Mouse (Mus musculus) hindbrain, embryonic 16.5 days (tissue): ENCODE measurements around the gene Prcd. TPM values are rescaled to one million over a fixed set of nuclear protein-coding genes. Genes with fewer than 3 reads are reported as not detected.

Experiments
- ATAC-seq: fragments of 200-750 bp; cut with Nextera tagmentation; 2 replicates; pipeline ENCODE4 v1.8.0; 2017; ENCODE audit warnings: moderate TSS enrichment, moderate library complexity
- H3K27ac ChIP-seq: fragments of 300-500 bp; sonication (generic); 2 replicates; pipeline ENCODE4 v1.5.1; 2014; ENCODE audit warnings: low read depth, mild to moderate bottlenecking, control low read depth, low read length, moderate library complexity
- H3K27me3 ChIP-seq: fragments of 300-500 bp; sonication (generic); replicated peaks from 2 replicates; pipeline ENCODE4 v1.6.1; 2014; ENCODE audit warnings: low read length; ENCODE audit not compliant: control insufficient read depth, insufficient read depth
- H3K36me3 ChIP-seq: fragments of 300-500 bp; sonication (generic); 2 replicates; pipeline ENCODE4 v1.6.1; 2014; ENCODE audit warnings: mild to moderate bottlenecking, low read length, moderate library complexity, mixed read lengths; ENCODE audit not compliant: control insufficient read depth, insufficient read depth
- H3K4me1 ChIP-seq: fragments of 300-500 bp; sonication (generic); 2 replicates; pipeline ENCODE4 v1.6.1; 2014; ENCODE audit warnings: low read depth, low read length; ENCODE audit not compliant: control insufficient read depth, insufficient read depth
- H3K4me2 ChIP-seq: fragments of 300-500 bp; sonication (generic); 2 replicates; pipeline ENCODE4 v1.6.1; 2014; ENCODE audit warnings: mild to moderate bottlenecking, low read length, control low read depth, moderate library complexity
- H3K4me3 ChIP-seq: fragments of 300-500 bp; sonication (generic); 2 replicates; pipeline ENCODE4 v1.5.1; 2014; ENCODE audit warnings: mild to moderate bottlenecking, low read length, control low read depth, moderate library complexity
- H3K9ac ChIP-seq: fragments of 300-500 bp; sonication (generic); 2 replicates; pipeline ENCODE4 v1.6.1; 2014; ENCODE audit warnings: low read depth, mild to moderate bottlenecking, control low read depth, low read length, moderate library complexity
- H3K9me3 ChIP-seq: fragments of 300-500 bp; sonication (generic); 2 replicates; pipeline ENCODE4 v1.6.1; 2014; ENCODE audit warnings: mild to moderate bottlenecking, low read length, moderate library complexity; ENCODE audit not compliant: control insufficient read depth
- WGBS: fragments of 180-500 bp; shearing (Covaris S2); extraction: QIAGEN DNeasy Blood & Tissue Kit; methylation state at CpG from one replicate; pipeline ENCODE4 v1.1.7; 2014; 5-methylcytosine and 5-hydroxymethylcytosine counted together
- polyA plus RNA-seq: library from polyadenylated mRNA; unstranded; fragments of >200 nt; fragmentation: Nextera tagmentation; extraction: Ambion mirVana; gene quantifications from 2 replicates; pipeline ENCODE4 v1.2.1, GENCODE M21; 2015

Gene Prcd
- polyA plus RNA-seq, 1 experiment from 2014 or later = 4.2 TPM

DNA sequence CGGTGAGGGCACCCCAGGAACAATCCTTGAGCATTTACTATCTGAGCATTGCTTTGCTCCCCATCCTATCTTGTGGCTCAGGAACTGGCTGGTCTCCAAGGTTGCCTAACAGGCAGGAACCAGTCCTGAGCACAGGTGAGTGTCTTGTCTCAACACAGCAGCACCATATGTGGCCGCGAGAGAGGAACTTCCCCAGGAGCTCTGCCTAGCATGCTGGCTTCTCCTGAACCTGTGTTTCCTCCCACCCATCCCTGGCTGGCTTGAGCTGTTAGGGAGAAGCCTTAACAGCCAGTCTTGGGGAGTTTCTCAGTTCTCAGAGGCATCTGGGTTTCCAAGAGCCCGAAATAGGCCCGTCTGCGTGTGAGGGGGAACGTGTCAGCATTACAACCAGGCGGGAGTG is 2.0 kb upstream of the Prcd start:
- H3K9ac ChIP-seq = no peak overlapping the region

DNA sequence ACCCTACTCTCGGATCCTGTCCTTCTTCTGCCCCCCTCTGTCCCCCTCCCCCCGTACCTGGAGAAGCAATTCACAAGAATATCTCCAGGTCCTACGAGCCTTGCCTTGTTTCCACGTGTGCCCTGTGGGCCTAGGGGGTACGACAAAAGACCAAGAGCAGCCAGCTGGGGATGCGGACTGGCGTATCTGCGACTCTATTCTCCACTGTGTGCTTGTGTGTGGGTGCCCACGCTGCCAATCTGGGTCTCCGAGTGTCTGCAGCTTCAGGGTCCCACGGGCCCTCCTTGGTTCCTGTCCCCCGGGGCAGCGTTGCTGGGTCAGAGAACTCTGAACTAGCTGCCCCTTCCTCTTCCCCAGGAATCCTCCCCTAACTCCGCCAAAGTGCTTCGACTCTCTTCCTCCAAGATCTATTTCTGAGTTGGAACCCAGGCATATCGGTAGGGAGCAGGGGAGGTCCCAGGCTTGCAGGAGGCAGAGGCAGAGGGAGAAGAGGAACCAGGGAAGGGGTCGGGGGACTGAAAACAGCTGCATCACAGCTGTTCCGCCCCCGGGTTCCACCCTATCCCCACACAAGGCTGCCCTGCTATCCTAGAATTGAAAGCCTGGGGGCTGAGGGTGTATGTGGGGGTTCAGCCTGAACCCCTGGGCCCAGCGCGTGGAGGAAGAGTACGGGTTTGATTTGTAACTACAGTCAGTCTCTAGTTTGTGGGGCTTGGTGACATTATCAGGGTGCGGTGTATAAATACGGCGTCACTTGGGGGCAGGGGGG is 820 bp upstream of the Prcd start:
- 57% methylated on average over 25 of the region's 25 CpGs for whole genome bisulfite sequencing
- Histone ChIP-seq H3K27me3 (peaks cover 2% of the 10 kb centered on the region; the same call in 1 of the 2 replicates), H3K4me3 (peak overlapping the region; percentile 68), H3K4me2 (peak overlapping the region; percentile 89), H3K4me1 (peaks cover 19% of the 10 kb centered on the region), H3K27ac (no peak overlapping the region), H3K9me3 (no peaks in the 10 kb centered on the region), H3K9ac (peak overlapping the region; percentile 95), H3K36me3 (no peaks in the 10 kb centered on the region)
- no peak for ATAC-seq

More for the DNA sequence above, 2.0 kb upstream of the Prcd start:
- H3K36me3 ChIP-seq = no peaks in the 10 kb centered on the region
- peaks cover 17% of the 10 kb centered on the region for H3K4me1 ChIP-seq
- H3K4me3 ChIP-seq = no peak overlapping the region
- ATAC-seq = no peak
- H3K9me3 ChIP-seq = no peaks in the 10 kb centered on the region
- peaks cover 2% of the 10 kb centered on the region; the same call in 1 of the 2 replicates for H3K27me3 ChIP-seq
- H3K4me2 ChIP-seq = no peak overlapping the region
- 82% methylated on average over 8 of the region's 8 CpGs for WGBS
- no peak overlapping the region for H3K27ac ChIP-seq

- Histone ChIP-seq H3K4me3 (peak overlapping the region; percentile 68), H3K4me1 (peaks cover 27% of the 10 kb centered on the region), H3K9me3 (no peaks in the 10 kb centered on the region), H3K4me2 (peak overlapping the region; percentile 89), H3K27ac (peak overlapping the region; percentile 57), H3K36me3 (no peaks in the 10 kb centered on the region), H3K27me3 (peaks cover 2% of the 10 kb centered on the region; the same call in 1 of the 2 replicates), H3K9ac (peak overlapping the region; percentile 95)
- 0 out of 2 replicates have a peak, but pooled peaks have one; percentile 37 for ATAC-seq
- under 1% methylated on average over 45 of the region's 47 CpGs for WGBS
Measured at GRCm38 (mm10) chr11:116653709-116654221, 431 bp downstream of the Prcd start.

DNA sequence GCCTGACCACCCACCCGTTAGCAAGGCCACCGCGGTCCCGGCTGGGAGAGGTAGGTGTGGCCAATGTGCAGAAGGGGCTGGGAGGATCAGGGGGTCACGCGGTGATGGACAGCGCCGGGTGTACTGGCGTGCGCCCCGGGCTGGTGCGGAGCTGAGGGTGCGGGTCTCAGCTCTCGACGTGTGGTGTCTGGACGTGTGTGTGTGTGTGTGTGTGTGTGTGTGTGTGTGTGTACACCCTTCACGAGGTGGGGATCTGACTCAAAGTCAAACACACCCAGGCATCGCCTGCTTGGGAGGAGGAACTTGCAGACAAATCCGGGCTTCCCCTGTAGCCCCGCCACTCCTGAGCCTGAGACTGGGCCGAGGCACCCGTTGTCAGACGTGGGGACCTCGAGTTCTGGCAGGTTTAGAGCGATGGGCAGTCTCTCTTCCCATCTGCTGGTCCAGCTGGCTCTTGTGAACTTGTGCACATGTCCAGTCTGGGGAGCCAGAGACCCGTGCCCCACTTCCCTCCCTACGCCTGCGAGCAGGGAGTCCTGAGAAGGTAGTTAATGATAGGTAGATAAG is 1.0 kb downstream of the Prcd start, which contains the start of gene Cygb:
TSS of gene Cygb (minus strand) at position 59 of the 567 bp plus-strand sequence.
- Histone ChIP-seq H3K4me1 (peaks cover 27% of the 10 kb centered on the region), H3K27ac (peak within 1 kb of the TSS; percentile 57), H3K36me3 (no peaks in the 10 kb centered on the region), H3K4me2 (peak within 1 kb of the TSS; percentile 89), H3K4me3 (peak within 1 kb of the TSS; percentile 68), H3K27me3 (peaks cover 2% of the 10 kb centered on the region; the same call in 1 of the 2 replicates), H3K9me3 (no peaks in the 10 kb centered on the region), H3K9ac (peak within 1 kb of the TSS; percentile 95)
- peak; percentile 27; the same call in 1 of the 2 replicates for ATAC-seq
- 5% methylated on average over 28 of the region's 28 CpGs for WGBS

DNA sequence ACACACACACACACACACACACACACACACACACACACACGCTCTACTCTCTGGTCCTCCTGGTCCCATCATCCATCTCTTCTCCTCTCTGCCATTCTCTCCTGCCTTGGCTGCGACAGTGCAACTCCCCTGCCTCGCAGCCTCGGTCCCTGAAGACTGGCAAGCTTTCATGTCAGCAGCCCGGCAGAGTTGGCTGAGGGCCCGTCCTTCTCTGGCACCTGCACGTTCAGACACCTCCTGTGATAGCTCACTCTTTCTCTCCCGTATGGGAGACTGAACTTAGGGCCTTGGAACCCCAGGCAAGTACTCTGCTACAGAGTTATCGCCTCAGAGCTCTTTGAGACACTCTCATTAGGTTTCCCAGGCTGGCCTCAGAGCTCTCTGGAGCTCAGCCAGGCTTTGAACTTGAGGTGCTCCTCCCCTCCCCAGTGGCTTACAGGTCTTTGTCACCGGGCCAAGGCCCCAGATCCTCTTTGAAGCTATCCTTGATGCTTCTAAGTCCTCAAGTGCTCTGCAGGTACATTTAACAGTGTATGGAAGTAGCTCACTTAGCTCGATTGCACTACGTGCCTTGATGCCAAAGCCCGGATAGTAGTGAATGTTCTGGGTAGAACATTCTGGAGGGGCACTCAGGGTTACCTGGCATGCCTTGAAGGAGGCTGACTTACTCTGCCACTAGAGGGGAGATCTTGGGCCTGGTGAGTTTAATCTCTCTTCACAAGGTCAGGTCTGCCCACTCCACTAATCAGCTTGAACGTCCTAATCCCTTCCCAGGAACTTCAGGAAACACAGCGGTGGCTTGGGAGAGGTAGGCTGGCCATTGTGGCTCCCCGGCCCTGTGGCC is 3.2 kb downstream of the Prcd start:
- peaks cover 2% of the 10 kb centered on the region; the same call in 1 of the 2 replicates for H3K27me3 ChIP-seq
- WGBS = 67% methylated on average over 16 of the region's 16 CpGs
- H3K27ac ChIP-seq = no peak overlapping the region
- H3K36me3 ChIP-seq = no peaks in the 10 kb centered on the region
- ATAC-seq = no peak
- H3K4me3 ChIP-seq = no peak overlapping the region
- no peaks in the 10 kb centered on the region for H3K9me3 ChIP-seq
- no peak overlapping the region for H3K9ac ChIP-seq
- H3K4me1 ChIP-seq = peaks cover 44% of the 10 kb centered on the region
- no peak overlapping the region for H3K4me2 ChIP-seq

- H3K9me3 ChIP-seq = no peaks in the 10 kb centered on the region
- H3K36me3 ChIP-seq = no peaks in the 10 kb centered on the region
- H3K4me1 ChIP-seq = peaks cover 48% of the 10 kb centered on the region
- H3K27ac ChIP-seq = peak overlapping the region; percentile 86
- H3K4me3 ChIP-seq = peak overlapping the region; percentile 36
- H3K27me3 ChIP-seq = no peaks in the 10 kb centered on the region; the same call in 1 of the 2 replicates
- peak overlapping the region; percentile 54; the same call in 1 of the 2 replicates for H3K9ac ChIP-seq
- ATAC-seq = peak; percentile 77
- H3K4me2 ChIP-seq = peak overlapping the region; percentile 64
- 13% methylated on average over 22 of the region's 22 CpGs for WGBS
Measured at GRCm38 (mm10) chr11:116657311-116658223, 4.2 kb downstream of the Prcd start.

DNA sequence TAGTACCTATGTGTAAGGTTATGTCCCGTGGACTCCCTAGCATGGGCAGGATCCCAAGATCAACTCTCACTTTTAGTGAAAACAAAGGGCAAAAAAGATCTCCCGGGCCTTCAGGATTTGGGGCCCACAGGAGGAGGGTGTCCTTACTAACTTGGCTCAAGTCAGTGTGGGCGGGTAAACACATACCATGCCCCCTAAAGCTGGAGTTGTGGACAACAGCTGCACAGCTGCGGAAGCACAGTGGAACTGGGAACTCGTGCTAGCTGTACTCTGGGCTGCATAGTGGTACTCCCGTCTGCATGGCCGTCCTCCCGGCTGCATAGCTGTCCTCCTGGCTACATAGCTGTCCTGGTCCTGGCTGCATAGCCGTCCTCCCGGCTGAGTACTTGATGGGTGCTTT is 4.9 kb downstream of the Prcd start:
- Histone ChIP-seq H3K4me3 (no peak overlapping the region), H3K4me2 (peak overlapping the region; percentile 64), H3K4me1 (peaks cover 48% of the 10 kb centered on the region), H3K9ac (no peak overlapping the region), H3K36me3 (no peaks in the 10 kb centered on the region), H3K9me3 (no peaks in the 10 kb centered on the region), H3K27ac (no peak overlapping the region), H3K27me3 (no peaks in the 10 kb centered on the region)
- ATAC-seq = no peak
- WGBS = 56% methylated on average over 10 of the region's 10 CpGs

- H3K4me1 ChIP-seq = peaks cover 54% of the 10 kb centered on the region
- no peak overlapping the region for H3K9ac ChIP-seq
- no peak overlapping the region for H3K4me2 ChIP-seq
- 79% methylated on average over 15 of the region's 15 CpGs for WGBS
- no peaks in the 10 kb centered on the region for H3K27me3 ChIP-seq
- H3K9me3 ChIP-seq = no peaks in the 10 kb centered on the region
- H3K36me3 ChIP-seq = no peaks in the 10 kb centered on the region
- ATAC-seq = no peak
- no peak overlapping the region for H3K4me3 ChIP-seq
- H3K27ac ChIP-seq = no peak overlapping the region
Measured at GRCm38 (mm10) chr11:116659027-116659621, 5.8 kb downstream of the Prcd start.
